Mouse (Mus musculus) heart, postnatal 4 days (tissue): ENCODE measurements at regions not wholly inside any gene's neighbourhood (a gene's known extent, or its start where the extent isn't known, plus 50 kb on each side); places are given as distances from the start of the nearest gene placed in this dataset.
A peak's percentile ranks its signal among the peaks of the same experiment; 100 is the strongest.

Experiments
- DNase-seq: peaks from one replicate; pipeline ENCODE4 v3.0.0; 2021

- DNase-seq, result peak; percentile 26
Measured at GRCm38 (mm10) chr4:61909409-61909808, 74.4 kb upstream of the Mup5 start.

DNA sequence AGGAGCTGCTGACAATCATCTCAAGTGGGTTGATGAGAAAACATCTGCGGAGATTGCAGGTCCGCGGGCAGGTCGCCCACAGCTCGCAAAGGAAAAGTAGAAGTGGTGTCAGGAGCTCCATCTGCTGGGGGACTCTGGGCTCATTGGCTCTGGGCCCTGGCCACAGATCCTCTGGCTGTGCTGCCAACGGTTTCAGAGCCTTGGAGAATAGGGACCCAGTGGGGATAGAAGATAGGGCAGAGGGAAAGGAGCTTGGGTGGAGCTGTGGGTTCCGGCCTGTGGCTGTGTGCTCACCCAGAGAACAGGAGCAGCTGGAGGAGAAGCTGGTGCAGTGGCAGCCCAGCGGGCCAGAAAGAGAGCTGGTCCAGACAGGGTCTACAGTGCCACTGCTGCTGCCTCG, 67.1 kb upstream of the Mup5 start:
- DNase-seq, result no peak

- no peak for DNase-seq
Measured at GRCm38 (mm10) chr4:61898184-61898583, 63.2 kb upstream of the Mup5 start.

GRCm38 (mm10) chr4:61897176-61897575, 62.1 kb upstream of the Mup5 start:
- DNase-seq, result no peak
